17 mouse cellular contexts compared by ENCODE assay signal in the genomic region with DNA sequence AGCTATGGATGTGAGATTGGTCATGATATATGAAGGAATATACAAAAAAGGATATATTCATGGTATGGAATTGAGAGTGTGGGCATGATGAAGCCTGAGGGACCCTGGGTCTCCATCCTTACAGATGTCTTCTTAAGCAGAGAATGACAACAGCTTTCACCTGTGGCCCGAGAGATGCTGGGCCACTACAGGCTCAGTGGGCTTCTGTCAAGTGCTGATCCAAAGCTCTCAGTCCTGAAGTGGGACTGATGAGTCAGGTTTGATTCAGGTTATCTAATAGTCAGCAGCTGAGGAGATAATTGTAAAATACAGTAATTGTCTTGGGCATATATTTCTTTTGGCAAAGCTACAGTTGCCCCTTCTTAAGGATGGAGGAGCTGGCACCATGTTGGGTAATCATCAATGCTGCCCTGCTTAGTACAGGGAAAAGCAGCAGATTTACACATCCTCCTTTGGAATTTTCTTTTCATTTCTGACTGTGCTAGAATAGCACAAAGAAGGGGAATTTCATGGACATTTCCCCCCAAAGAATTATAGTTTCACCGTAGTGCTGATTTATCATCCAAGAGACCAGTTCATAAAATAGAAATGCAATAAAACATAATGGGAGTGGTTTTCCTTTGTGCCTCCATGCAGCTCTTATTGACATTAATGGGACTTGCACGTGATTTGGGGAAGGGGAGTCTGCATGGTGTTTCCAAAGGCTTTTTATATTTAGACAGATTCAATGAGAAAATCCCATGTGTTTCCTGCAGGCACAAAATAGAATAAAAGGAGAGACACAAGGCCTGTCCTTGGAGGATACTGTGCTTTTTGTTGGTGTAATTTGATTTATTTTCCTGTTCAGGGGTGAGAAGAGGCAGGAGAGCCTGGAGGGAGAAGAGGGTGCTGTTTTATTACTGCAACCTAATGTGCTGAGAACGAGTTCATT.
DNase-seq lines count a peak whose midpoint lies in the region; ATAC-seq and TF ChIP-seq lines count a peak whose summit lies in the region.
"Had no signal": no experiment of that assay in that cellular context is flagged by ENCODE, and none has a peak within 500 bp of the region (broad histone marks: within the 10 kb centered on the region; RNA-seq: fewer than 3 reads in every experiment).

No protein-coding gene starts in this region.

- H3K36me3 ChIP-seq in hindbrain, embryonic 11.5 days (ENCODE audit: control insufficient read depth, insufficient read depth, low read length), result no peaks in the 10 kb centered on the region
- no peaks in the 10 kb centered on the region for H3K36me3 ChIP-seq in hindbrain, postnatal 0 days (ENCODE audit: insufficient read depth, low read length)
- no peaks in the 10 kb centered on the region for H3K36me3 ChIP-seq in midbrain, embryonic 14.5 days (ENCODE audit: control insufficient read depth, insufficient read depth, low read length)
- no peaks in the 10 kb centered on the region for H3K36me3 ChIP-seq in midbrain, embryonic 11.5 days (ENCODE audit: control insufficient read depth, insufficient read depth, low read length)
- H3K36me3 ChIP-seq: embryonic facial prominence, embryonic 13.5 days; heart, embryonic 13.5 days; limb, embryonic 15.5 days had no signal

- no peak for TF ChIP-seq CTCF in hindbrain, postnatal 0 days (IDR thresholded peaks at IDR 0.05; ENCODE audit: low read depth)

- no peaks in the 10 kb centered on the region for H3K27me3 ChIP-seq in hindbrain, embryonic 11.5 days (ENCODE audit: control insufficient read depth, insufficient read depth, low read length)
- no peaks in the 10 kb centered on the region for H3K27me3 ChIP-seq in hindbrain, postnatal 0 days (ENCODE audit: insufficient read depth, low read length)
- no peaks in the 10 kb centered on the region for H3K27me3 ChIP-seq in midbrain, embryonic 14.5 days (ENCODE audit: control insufficient read depth, insufficient read depth, low read length)
- no peaks in the 10 kb centered on the region for H3K27me3 ChIP-seq in midbrain, embryonic 11.5 days (ENCODE audit: control insufficient read depth, insufficient read depth, low read length)
- H3K27me3 ChIP-seq: embryonic facial prominence, embryonic 13.5 days; heart, embryonic 13.5 days; limb, embryonic 15.5 days; megakaryocyte, embryonic 14.5 days had no signal

- peak overlapping the region; percentile 1 for H3K27ac ChIP-seq in hindbrain, embryonic 11.5 days (ENCODE audit: low read depth, low read length)
- no peak overlapping the region for H3K27ac ChIP-seq in hindbrain, postnatal 0 days
- H3K27ac ChIP-seq in midbrain, embryonic 14.5 days (replicated peaks; ENCODE audit: low read depth, low read length), result peak overlapping the region; percentile 56
- no peak overlapping the region for H3K27ac ChIP-seq in midbrain, embryonic 11.5 days (ENCODE audit: low read depth, low read length)
- H3K27ac ChIP-seq: embryonic facial prominence, embryonic 13.5 days; heart, embryonic 13.5 days; limb, embryonic 15.5 days; stomach, postnatal 0 days had no signal

- 44% methylated on average over 4 of the region's 4 CpGs for WGBS in hindbrain, embryonic 11.5 days
- WGBS in hindbrain, postnatal 0 days, result 43% methylated on average over 4 of the region's 4 CpGs
- 31% methylated on average over 4 of the region's 4 CpGs for WGBS in midbrain, embryonic 14.5 days
- 72% methylated on average over 4 of the region's 4 CpGs for WGBS in midbrain, embryonic 11.5 days

- no peak overlapping the region for H3K9ac ChIP-seq in hindbrain, embryonic 11.5 days (ENCODE audit: low read depth, low read length)
- no peak overlapping the region for H3K9ac ChIP-seq in hindbrain, postnatal 0 days (replicated peaks; ENCODE audit: low read length)
- no peak overlapping the region for H3K9ac ChIP-seq in midbrain, embryonic 14.5 days (replicated peaks; ENCODE audit: low read length)
- no peak overlapping the region for H3K9ac ChIP-seq in midbrain, embryonic 11.5 days (ENCODE audit: low read length)
- H3K9ac ChIP-seq: embryonic facial prominence, embryonic 13.5 days; heart, embryonic 13.5 days; limb, embryonic 15.5 days had no signal

- no peaks in the 10 kb centered on the region for H3K4me1 ChIP-seq in hindbrain, embryonic 11.5 days (replicated peaks; ENCODE audit: control insufficient read depth, insufficient read depth, low read length)
- H3K4me1 ChIP-seq in hindbrain, postnatal 0 days (ENCODE audit: insufficient read depth, low read length), result no peaks in the 10 kb centered on the region
- peaks cover 14% of the 10 kb centered on the region for H3K4me1 ChIP-seq in midbrain, embryonic 14.5 days (ENCODE audit: control insufficient read depth, insufficient read depth, low read length)
- no peaks in the 10 kb centered on the region for H3K4me1 ChIP-seq in midbrain, embryonic 11.5 days (ENCODE audit: control insufficient read depth, insufficient read depth, low read length)
- H3K4me1 ChIP-seq: limb, embryonic 15.5 days; megakaryocyte, embryonic 14.5 days had no signal

- H3K4me3 ChIP-seq in hindbrain, embryonic 11.5 days (ENCODE audit: low read depth, low read length), result no peak overlapping the region
- H3K4me3 ChIP-seq in hindbrain, postnatal 0 days (ENCODE audit: low read length), result no peak overlapping the region
- H3K4me3 ChIP-seq in midbrain, embryonic 14.5 days (replicated peaks; ENCODE audit: low read depth, low read length), result no peak overlapping the region
- no peak overlapping the region for H3K4me3 ChIP-seq in midbrain, embryonic 11.5 days (ENCODE audit: low read depth, low read length)
- H3K4me3 ChIP-seq: embryonic facial prominence, embryonic 13.5 days; heart, embryonic 13.5 days; limb, embryonic 15.5 days; megakaryocyte, embryonic 14.5 days had no signal

- no peaks in the 10 kb centered on the region for H3K9me3 ChIP-seq in hindbrain, embryonic 11.5 days (ENCODE audit: control insufficient read depth, low read length)
- H3K9me3 ChIP-seq in hindbrain, postnatal 0 days (ENCODE audit: low read length), result no peaks in the 10 kb centered on the region
- H3K9me3 ChIP-seq in midbrain, embryonic 14.5 days (ENCODE audit: control insufficient read depth, low read length), result no peaks in the 10 kb centered on the region
- H3K9me3 ChIP-seq in midbrain, embryonic 11.5 days (ENCODE audit: control insufficient read depth, low read length), result no peaks in the 10 kb centered on the region
- H3K9me3 ChIP-seq: embryonic facial prominence, embryonic 13.5 days; heart, embryonic 13.5 days; limb, embryonic 15.5 days; megakaryocyte, embryonic 14.5 days had no signal

- H3K4me2 ChIP-seq in hindbrain, embryonic 11.5 days (replicated peaks; ENCODE audit: low read depth, low read length), result no peak overlapping the region
- no peak overlapping the region for H3K4me2 ChIP-seq in hindbrain, postnatal 0 days (ENCODE audit: low read depth, low read length)
- no peak overlapping the region for H3K4me2 ChIP-seq in midbrain, embryonic 14.5 days (ENCODE audit: low read length)
- H3K4me2 ChIP-seq in midbrain, embryonic 11.5 days, result no peak overlapping the region
- H3K4me2 ChIP-seq: embryonic facial prominence, embryonic 13.5 days; heart, embryonic 13.5 days; limb, embryonic 15.5 days had no signal

- DNase-seq in hindbrain, embryonic 11.5 days (ENCODE audit: low spot score), result peak; percentile 21
- no peak for DNase-seq in hindbrain, postnatal 0 days (ENCODE audit: low spot score)
- peak; percentile 62 for DNase-seq in midbrain, embryonic 14.5 days
- no peak for DNase-seq in midbrain, embryonic 11.5 days (ENCODE audit: low spot score, missing footprints)
- DNase-seq in mesoderm, embryonic 11.5 days (ENCODE audit: low read depth, low spot score), result peak; percentile 62
- DNase-seq in thymus, postnatal 25 days, result no peak
- no peak for DNase-seq in lung, postnatal 14 days
- DNase-seq: cerebellum, postnatal 36 days; heart, postnatal 4 days; kidney, postnatal 4 days; lung, postnatal 10 days had no signal

- peak; percentile 80 for ATAC-seq in hindbrain, embryonic 11.5 days (ENCODE audit: low FRiP score)
- ATAC-seq in hindbrain, postnatal 0 days, result no peak
- no peak; the same call in 1 of the 2 replicates for ATAC-seq in midbrain, embryonic 14.5 days (ENCODE audit: low FRiP score, low TSS enrichment)
- no peak for ATAC-seq in midbrain, embryonic 11.5 days (ENCODE audit: low FRiP score)
- ATAC-seq: intestine, postnatal 0 days had no signal

Comparison
In these comparisons a context has a peak if more than half of its experiments do, and no peak if none do; other contexts are left out.
1. DNase-seq: peak in hindbrain, embryonic 11.5 days (single experiment), midbrain, embryonic 14.5 days (single experiment) and mesoderm, embryonic 11.5 days (single experiment); none in hindbrain, postnatal 0 days (single experiment), midbrain, embryonic 11.5 days (single experiment), thymus, postnatal 25 days (single experiment) and lung, postnatal 14 days (single experiment).
2. H3K27ac ChIP-seq: peak in hindbrain, embryonic 11.5 days (single experiment) and midbrain, embryonic 14.5 days (single experiment); none in hindbrain, postnatal 0 days (single experiment) and midbrain, embryonic 11.5 days (single experiment).